Mouse (Mus musculus) G1E (cell line): ENCODE results near the gene Mthfsl.
"Not testable (repeated sequence)": the region's sequence is repeated elsewhere in the genome, so short reads cannot be mapped to it uniquely, and the experiment has no call there.

Experiments used
- CTCF ChIP-seq: IDR thresholded peaks from 2 replicates; pipeline ENCODE4 v1.5.1; 2012; ENCODE audit warnings: low read depth, low read length, inconsistent platforms, mixed read lengths
- GATA1 ChIP-seq: IDR thresholded peaks from 2 replicates; pipeline ENCODE4 v1.6.1; 2012; ENCODE audit warnings: borderline replicate concordance, low read length, inconsistent platforms, mixed read lengths

DNA sequence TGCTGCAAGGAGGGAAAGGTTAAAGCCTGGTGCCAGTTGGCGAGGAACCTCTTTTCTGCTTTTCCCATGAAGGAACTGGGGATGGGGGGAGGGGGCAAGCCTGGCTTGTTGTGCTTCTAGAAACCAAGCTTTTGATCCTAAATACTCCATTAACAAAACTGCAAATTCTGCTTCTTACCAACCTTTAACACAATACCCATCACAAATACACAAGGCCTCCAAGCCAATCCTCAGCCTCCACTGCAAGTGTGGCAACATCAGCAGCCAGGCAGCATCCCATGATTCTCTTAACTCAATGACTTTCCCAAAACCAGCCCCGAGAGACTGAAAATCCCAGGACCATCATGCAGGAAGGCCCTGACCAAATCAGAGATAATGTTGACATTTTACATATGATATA is 9.7 kb downstream of the Mthfsl start:
- not testable (repeated sequence) for TF ChIP-seq CTCF, GATA1
